Mouse (Mus musculus) testis, adult 2 months (tissue): ENCODE data around the gene Pom121l2.

Experiments used
- CTCF ChIP-seq: fragments of 200-500 bp; IDR thresholded peaks from 2 replicates; pipeline ENCODE4 v1.5.1; 2012; ENCODE audit warnings: low read depth, mild to moderate bottlenecking, inconsistent platforms, low read length, moderate library complexity; ENCODE audit not compliant: control insufficient read depth, insufficient read depth, insufficient replicate concordance
- POLR2A ChIP-seq: fragments of 200-500 bp; IDR thresholded peaks from 2 replicates; pipeline ENCODE4 v1.6.1; 2012; ENCODE audit warnings: low read depth, mild to moderate bottlenecking, inconsistent platforms, low read length, moderate library complexity; ENCODE audit not compliant: control insufficient read depth

DNA sequence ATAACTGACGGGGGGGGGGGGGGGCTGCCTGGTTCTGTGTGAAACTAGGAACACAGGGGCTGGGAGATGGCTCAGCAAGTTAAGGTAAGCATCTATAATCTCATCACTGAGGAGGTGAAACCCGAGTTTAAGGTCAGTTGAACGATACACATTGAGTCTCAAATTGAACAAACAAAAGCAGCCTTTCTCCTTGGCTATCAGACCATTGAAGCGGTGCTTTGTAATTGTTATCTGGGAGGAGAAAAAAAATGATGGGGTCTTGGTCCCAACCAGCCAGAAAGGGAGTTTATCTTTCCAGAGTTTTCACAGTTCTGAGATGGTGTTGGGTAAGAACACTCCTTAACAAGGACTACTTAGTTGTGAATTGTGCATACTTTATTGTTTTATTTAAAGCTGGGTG lies 16.8 kb downstream of the Pom121l2 start:
- no peak for TF ChIP-seq CTCF
- TF ChIP-seq POLR2A, result no peak
